Mouse (Mus musculus): ENCODE data around the gene Ncl. TPM values are rescaled to one million over a fixed set of nuclear protein-coding genes. Genes with fewer than 3 reads are reported as not detected.

Gene Ncl
- polyA plus RNA-seq, 1 experiment from 2014 or later: 172 TPM

DNA sequence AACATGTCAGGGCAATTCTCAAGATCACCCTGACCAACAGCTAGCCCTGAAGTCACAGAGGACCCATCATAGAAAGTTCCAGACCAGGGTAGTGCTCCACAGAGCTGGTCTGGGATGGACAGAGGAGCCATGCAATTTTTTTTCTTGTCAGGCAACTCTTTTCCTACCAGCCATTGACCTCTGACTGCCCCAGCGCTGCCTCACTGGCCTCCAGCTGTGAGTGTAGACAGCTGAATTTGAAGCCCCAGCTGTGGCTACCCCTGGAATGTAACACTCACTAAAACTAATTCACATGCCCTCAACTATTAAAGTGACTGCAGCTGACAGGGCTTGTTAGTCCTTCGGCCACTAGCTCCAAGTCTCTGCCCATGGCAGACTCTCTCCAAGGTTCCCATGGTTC is 59.1 kb downstream of the Ncl start:
- no peak overlapping the region for H3K4me2 ChIP-seq (replicated peaks; ENCODE audit: low read depth)
- WGBS: 77% methylated on average over 2 of the region's 2 CpGs
- no peak overlapping the region for H3K4me3 ChIP-seq (ENCODE audit: low read depth, low read length)
- H3K9ac ChIP-seq (ENCODE audit: low read depth, low read length): no peak overlapping the region
- no peak for ATAC-seq
- H3K27me3 ChIP-seq (replicated peaks; ENCODE audit: control insufficient read depth, insufficient read depth, low read length): peaks cover 15% of the 10 kb centered on the region; the same call in 1 of the 2 replicates
- no peak overlapping the region for H3K27ac ChIP-seq (ENCODE audit: low read depth, low read length)
- no peak for TF ChIP-seq CTCF (IDR thresholded peaks at IDR 0.05; ENCODE audit: low read depth)
- no peaks in the 10 kb centered on the region for H3K4me1 ChIP-seq (replicated peaks; ENCODE audit: control insufficient read depth, insufficient read depth, low read length)
- H3K9me3 ChIP-seq (ENCODE audit: control insufficient read depth): no peaks in the 10 kb centered on the region
- H3K36me3 ChIP-seq (ENCODE audit: control insufficient read depth, insufficient read depth): no peaks in the 10 kb centered on the region

Small RNA genes within 50 kb of the gene (microRNA-seq; reads per million reads assigned to microRNA genes)
- gene mmu-mir-3535: 46.2 reads per million, percentile 39 among the genes with 10 or more reads in this experiment

Other genes with a start within 250 kb of the Ncl start
- 3.6 and 4.3 TPM in 2 replicates for gene Htr2b, start 247.4 kb downstream of the Ncl start, polyA plus RNA-seq (2015; fragmentation: Nextera tagmentation; extraction: Ambion mirVana)
- gene Gm21972, start 225.8 kb downstream of the Ncl start, polyA plus RNA-seq (2015; fragmentation: Nextera tagmentation; extraction: Ambion mirVana): 0.33 and 0.35 TPM in 2 replicates
- 10.6 and 14.0 TPM in 2 replicates for gene Armc9, start 204.6 kb downstream of the Ncl start, polyA plus RNA-seq (2015; fragmentation: Nextera tagmentation; extraction: Ambion mirVana)
- gene B3gnt7, start 56.6 kb downstream of the Ncl start, polyA plus RNA-seq (2015; fragmentation: Nextera tagmentation; extraction: Ambion mirVana): 3.2 and 3.4 TPM in 2 replicates
- gene Nmur1, start 66.8 kb upstream of the Ncl start, polyA plus RNA-seq (2015; fragmentation: Nextera tagmentation; extraction: Ambion mirVana): 4.3 and 4.5 TPM in 2 replicates
- not detected in 2 replicates for gene Tex44, start 66.9 kb upstream of the Ncl start, polyA plus RNA-seq (2015; fragmentation: Nextera tagmentation; extraction: Ambion mirVana)
- 1,008 and 1,098 TPM in 2 replicates for gene Ptma, start 167.3 kb upstream of the Ncl start, polyA plus RNA-seq (2015; fragmentation: Nextera tagmentation; extraction: Ambion mirVana)
- gene Pde6d, start 223.2 kb upstream of the Ncl start, polyA plus RNA-seq (2015; fragmentation: Nextera tagmentation; extraction: Ambion mirVana): 41.9 and 42.6 TPM in 2 replicates
- 14.2 and 15.7 TPM in 2 replicates for gene Cops7b, start 223.5 kb upstream of the Ncl start, polyA plus RNA-seq (2015; fragmentation: Nextera tagmentation; extraction: Ambion mirVana)